Mouse (Mus musculus) left cerebral cortex, postnatal 10 days (tissue): ENCODE data around the gene Tgfb2. TPM values are rescaled to one million over a fixed set of nuclear protein-coding genes. Genes with fewer than 3 reads are reported as not detected.
A peak's percentile ranks its signal among the peaks of the same experiment; 100 is the strongest.

Experiments
- DNase-seq, 2 experiments: peaks; one replicate each; pipeline ENCODE4 v3.0.0; 2021 to 2022; ENCODE audit warnings: low spot score in 2 of 2, mixed read lengths in 1 of 2; ENCODE audit errors: extremely low spot score in 1 of 2
- intact Hi-C: fragments of 180-260 bp; cut with DNase I; formaldehyde crosslinking; loops from one replicate; pipeline ENCODE4 v1.15.1; 2025
- total RNA-seq, 2 experiments: library from RNA; stranded (reverse); gene quantifications; 2 replicates each; pipeline ENCODE4 v1.2.3; 2021

The Tgfb2 gene
- total RNA-seq, 2 experiments from 2014 or later = 10.5 to 13.7 TPM

- peak in 1 of 2 experiments; percentile 65 for DNase-seq
- intact Hi-C loops = no loop called here
These were observed 96.0 kb downstream of the Tgfb2 start for GRCm38 (mm10) chr1:186609793-186610233.

GRCm38 (mm10) chr1:186608116-186608515, 97.7 kb downstream of the Tgfb2 start:
- intact Hi-C loops = no loop called here
- no peak for DNase-seq

- intact Hi-C loops = no loop called here
- no peak for DNase-seq
These were observed 100.2 kb downstream of the Tgfb2 start for GRCm38 (mm10) chr1:186605635-186606034.

GRCm38 (mm10) chr1:186604124-186604523, 101.7 kb downstream of the Tgfb2 start:
- DNase-seq = no peak
- intact Hi-C loops = no loop called here

GRCm38 (mm10) chr1:186588226-186588625, 117.6 kb downstream of the Tgfb2 start:
- no peak for DNase-seq
- intact Hi-C loops = no loop called here

GRCm38 (mm10) chr1:186587065-186587804, 118.6 kb downstream of the Tgfb2 start:
- intact Hi-C loops = no loop called here
- no peak for DNase-seq

- intact Hi-C loops = no loop called here
- no peak for DNase-seq
These were observed 120.1 kb downstream of the Tgfb2 start for GRCm38 (mm10) chr1:186585571-186586164.

GRCm38 (mm10) chr1:186583933-186584332, 121.9 kb downstream of the Tgfb2 start:
- DNase-seq = no peak
- intact Hi-C loops = no loop called here

GRCm38 (mm10) chr1:186582113-186582512, 123.7 kb downstream of the Tgfb2 start:
- DNase-seq = no peak
- intact Hi-C loops = no loop called here

GRCm38 (mm10) chr1:186581666-186582065, 124.1 kb downstream of the Tgfb2 start:
- no peak for DNase-seq
- intact Hi-C loops = no loop called here

GRCm38 (mm10) chr1:186581114-186581513, 124.7 kb downstream of the Tgfb2 start:
- no peak for DNase-seq
- intact Hi-C loops = no loop called here

GRCm38 (mm10) chr1:186577302-186577701, 128.5 kb downstream of the Tgfb2 start:
- no peak for DNase-seq
- intact Hi-C loops = no loop called here

GRCm38 (mm10) chr1:186575629-186576028, 130.2 kb downstream of the Tgfb2 start:
- DNase-seq = no peak
- intact Hi-C loops = no loop called here

- intact Hi-C loops = no loop called here
- DNase-seq = no peak
These were observed 130.7 kb downstream of the Tgfb2 start for GRCm38 (mm10) chr1:186575074-186575473.

Other genes with a start within 250 kb of the Tgfb2 start
- 10 to 100 TPM; 14.6 to 17.1 TPM for gene Rrp15, start 43.4 kb upstream of the Tgfb2 start, total RNA-seq